Mouse (Mus musculus): ENCODE measurements at regions not wholly inside any gene's neighbourhood (a gene's known extent, or its start where the extent isn't known, plus 50 kb on each side); places are given as distances from the start of the nearest gene placed in this dataset.
"Not testable (repeated sequence)": the region's sequence is repeated elsewhere in the genome, so short reads cannot be mapped to it uniquely, and the experiment has no call there.

DNA sequence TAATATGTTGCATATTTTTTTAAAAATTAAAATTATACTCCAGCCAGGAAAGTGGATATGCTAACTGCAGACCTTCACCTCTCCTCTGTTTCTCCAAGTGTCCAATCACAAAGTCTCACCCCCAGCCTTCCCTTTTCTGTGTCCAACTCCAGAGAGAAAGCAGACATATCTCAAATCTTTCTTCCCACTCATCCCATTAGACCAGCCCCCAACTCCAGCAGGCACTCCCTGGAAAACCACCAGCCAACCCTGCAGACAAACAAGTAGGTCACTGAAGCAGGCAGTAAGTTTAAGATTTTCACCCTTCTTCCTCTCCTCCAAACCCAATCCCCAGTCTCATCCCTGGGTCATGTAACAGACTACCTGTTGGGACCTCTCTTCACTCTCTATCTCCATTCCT, 94.2 kb upstream of the Ptgfr start:
- no peak for DNase-seq (ENCODE audit: low spot score in 2 of 2)

DNA sequence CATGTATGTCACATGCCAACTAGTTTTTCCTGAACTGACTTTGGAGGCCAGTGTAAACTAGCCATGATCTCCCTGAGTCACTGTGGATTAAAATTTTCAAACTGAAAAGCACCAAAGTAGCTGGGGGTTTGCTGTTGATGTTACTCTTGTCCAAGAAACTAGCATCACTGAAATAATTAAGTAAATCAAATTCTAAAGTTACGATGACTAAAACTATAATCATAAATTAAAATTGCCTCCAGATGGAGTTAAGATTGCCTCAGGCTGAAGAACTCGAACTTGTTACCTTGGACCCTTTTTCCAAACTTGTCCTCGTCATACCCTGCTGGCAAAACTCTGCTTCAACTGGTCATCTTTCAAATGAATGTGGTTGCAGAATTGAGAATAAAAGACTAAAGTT, 93.7 kb upstream of the Ptgfr start:
- no peak for DNase-seq (ENCODE audit: low spot score in 2 of 2)

DNA sequence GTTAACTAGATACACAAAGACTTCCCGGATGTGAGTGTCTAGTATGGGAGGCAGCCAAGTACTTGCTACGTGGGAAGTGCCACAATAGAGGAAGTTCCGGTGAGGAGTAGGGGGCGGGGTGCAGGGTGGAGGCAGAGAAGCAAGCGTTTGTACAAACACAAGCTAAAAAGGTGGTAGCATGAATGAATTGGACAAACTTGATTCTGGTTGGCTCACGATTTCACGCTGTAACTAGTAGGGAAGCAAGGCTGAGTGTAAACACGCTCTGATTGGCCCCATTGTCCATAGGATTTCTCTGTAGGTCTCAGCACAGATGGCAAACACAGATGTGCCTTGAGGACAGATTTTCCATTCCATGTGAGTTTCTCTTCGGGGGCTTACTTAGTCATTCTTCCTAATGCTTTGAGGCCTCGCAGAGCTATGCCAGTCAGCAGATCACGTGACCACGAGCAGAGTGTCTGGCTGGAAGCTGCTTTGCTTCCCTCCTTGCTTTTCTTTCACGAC, 76.6 kb upstream of the Ptgfr start:
- DNase-seq (ENCODE audit: low spot score in 2 of 2), result peak in 1 of 2 experiments; percentile 21

DNA sequence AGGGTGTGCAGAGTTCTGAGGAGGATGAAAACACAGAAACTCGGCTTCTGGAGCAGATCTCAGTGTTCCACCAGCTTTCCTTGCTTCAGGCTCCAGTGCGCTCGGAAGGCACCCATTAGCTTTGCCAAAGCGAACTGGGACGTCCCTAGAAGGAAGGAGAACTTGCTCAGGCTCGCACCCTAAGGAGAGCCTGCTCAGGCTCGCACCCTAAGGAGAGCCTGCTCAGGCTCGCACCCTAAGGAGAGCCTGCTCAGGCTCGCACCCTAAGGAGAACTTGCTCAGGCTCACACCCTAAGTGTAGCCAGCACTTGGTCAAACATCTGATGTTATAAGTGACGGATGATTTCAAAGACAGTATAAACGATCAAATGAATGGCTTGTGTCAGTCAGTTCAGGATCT, 74.9 kb upstream of the Ptgfr start:
- not testable (repeated sequence) for DNase-seq (ENCODE audit: low spot score in 2 of 2)

DNA sequence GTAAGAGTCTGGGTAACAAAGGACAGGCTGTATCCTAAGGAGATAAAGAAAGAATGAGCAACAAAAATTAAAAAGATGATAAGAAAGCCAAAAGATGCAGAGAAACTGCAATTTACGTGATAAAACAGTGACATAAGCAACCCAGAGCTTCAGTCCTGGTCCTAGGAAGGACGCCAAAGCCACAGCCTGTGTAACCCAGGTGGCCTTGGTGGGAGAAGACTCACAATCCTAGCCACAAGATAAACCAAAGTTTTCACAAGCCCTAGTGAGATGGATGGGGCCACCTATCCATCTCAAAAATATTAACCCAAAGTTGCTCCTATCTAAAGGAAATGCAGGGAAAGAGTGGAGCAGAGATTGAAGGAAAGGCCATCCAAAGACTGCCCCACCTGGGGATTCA, 73.4 kb upstream of the Ptgfr start:
- no peak for DNase-seq (ENCODE audit: low spot score in 2 of 2)

DNA sequence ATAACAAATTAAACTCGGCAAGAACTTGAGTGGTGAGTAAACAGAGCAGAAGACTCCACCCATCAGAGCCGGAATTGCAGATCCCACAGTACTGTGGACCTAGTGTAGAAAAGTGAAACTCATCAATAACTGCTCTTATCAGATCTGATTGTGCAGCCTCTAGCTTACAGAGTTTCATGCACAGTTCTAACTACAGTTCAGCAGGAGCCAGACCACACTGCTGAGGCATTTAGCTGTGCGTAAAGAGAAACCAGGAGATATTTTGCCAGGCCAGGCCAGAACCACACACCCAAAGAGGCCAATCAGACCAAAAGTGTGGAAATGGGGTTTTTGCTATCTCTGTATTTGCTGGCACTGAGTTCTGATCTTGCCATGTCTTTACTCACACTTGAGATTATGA, 71.9 kb upstream of the Ptgfr start:
- no peak for DNase-seq (ENCODE audit: low spot score in 2 of 2)

DNA sequence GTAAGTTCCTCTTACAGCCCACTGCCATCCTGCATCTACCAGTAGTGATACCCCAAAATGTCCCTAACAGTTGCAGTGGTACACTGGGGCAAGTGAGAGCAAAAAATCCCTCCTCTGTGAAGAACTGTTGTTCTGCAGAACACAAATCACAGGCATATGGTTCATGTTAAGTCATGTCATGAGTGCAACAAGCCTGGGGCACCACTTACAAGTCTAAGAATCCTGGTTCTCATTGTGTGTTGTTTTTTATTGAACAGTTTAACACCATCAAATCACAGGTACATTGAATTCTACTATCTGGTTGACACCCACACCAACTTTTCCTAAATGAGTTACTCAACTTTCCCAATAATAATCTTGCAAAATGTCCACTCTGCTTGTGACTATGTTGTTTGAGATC, 71.5 kb upstream of the Ptgfr start:
- no peak for DNase-seq (ENCODE audit: low spot score in 2 of 2)

DNA sequence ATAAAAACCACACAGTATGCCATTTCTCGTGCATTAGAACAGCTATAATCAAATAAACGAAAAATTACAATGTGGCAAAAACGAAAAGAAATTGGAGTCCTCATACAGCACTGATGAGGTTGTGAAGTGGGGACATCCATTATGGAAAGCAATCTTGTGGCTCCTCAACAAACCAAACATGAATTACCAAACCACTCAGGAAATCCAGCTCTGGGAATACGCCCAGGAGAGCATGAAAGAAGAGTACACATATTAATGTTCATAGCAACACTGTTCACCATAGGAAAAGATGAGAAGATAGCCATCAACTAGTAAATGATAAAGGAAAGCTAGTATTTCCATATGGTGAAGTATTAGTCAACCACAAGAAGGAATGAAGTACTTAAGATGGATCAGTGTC, 68.3 kb upstream of the Ptgfr start:
- DNase-seq (ENCODE audit: low spot score in 2 of 2), result no peak

DNA sequence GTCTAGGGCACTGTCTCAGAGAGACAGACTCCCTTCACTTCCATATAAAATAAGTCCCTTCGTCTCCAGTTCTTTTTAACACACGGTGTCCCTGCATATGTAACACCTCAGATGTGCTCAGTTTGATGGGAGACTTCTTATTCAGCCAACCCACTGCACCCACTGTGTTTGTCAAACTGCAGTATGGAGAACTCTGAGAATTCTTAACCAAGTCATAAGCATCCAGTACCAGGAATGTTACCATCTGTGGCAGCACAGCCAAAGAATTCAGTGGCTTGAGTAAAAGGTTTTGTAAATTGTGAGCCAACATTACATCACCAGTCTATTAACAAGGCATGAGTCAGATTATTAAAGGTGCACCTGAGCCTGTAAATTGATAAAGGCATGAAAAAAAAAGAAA, 65.7 kb upstream of the Ptgfr start:
- DNase-seq (ENCODE audit: low spot score in 2 of 2), result no peak

DNA sequence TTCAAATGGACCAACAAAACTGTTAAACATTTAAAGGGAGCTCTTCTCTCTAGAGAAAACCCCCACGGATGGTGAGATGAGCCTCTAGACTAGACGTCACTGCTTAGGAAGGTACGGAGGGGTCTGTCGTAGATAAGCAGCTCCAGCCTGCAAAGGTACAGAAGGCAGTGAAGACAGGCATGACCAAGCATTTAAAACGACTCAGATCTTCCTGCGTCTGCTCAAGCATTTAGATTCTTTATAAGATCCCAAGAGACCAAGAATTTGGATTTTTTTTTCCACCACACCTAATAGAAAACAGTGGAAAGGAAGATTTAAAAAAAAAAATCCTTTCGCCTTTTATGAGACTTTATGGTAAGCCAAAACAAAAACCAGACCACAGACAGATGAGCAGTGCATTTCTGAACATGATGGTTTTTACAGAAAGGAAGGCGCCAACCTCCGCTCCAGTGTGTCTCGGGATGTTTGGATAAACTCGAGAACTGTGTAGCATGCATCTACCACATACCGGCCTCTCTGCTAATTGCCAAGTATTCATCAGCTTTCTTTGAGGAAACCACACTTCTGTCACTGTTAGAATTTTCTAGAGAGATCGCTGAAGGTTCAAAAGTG, 64.9 kb upstream of the Ptgfr start:
- DNase-seq (ENCODE audit: low spot score in 2 of 2), result no peak

DNA sequence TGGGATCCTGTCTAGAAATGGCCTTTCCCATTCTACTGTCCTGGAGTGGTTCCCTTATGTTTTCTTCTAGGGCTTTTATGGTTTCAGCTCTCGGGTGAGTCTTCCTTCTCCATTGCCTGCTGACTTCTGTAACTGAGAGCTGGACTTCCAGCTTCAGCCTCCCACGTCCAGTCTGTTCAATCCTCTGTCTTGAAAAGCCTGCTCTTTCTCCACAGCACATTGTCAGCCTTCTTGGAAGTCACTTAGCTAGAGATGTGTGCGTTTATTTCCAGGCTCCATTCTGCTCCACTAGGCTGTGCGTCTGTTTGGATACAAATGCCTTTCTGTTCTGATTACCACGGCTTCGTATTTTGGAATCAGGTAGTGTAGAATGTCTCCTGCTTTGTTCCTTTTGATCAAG, 62.2 kb upstream of the Ptgfr start:
- no peak for DNase-seq (ENCODE audit: low spot score in 2 of 2)

DNA sequence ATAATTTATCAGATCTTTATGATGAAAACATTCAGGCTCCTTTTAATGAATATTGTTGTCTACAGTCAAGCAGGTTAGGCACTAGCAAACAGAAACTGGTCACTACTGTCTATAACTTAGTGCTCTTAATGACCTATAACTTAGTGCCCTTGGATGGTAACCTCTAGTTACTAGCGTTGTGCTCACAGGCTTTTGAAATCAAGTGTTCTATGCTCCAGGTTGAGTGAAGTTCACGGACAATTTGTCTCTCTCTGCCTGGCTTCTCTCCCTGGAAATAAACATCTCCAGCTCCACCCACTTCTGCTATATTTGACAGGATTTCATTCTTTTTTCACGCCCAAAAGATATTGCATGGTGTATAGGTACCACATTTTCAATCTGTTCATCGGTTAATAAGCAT, 61.7 kb upstream of the Ptgfr start:
- no peak for DNase-seq (ENCODE audit: low spot score in 2 of 2)

DNA sequence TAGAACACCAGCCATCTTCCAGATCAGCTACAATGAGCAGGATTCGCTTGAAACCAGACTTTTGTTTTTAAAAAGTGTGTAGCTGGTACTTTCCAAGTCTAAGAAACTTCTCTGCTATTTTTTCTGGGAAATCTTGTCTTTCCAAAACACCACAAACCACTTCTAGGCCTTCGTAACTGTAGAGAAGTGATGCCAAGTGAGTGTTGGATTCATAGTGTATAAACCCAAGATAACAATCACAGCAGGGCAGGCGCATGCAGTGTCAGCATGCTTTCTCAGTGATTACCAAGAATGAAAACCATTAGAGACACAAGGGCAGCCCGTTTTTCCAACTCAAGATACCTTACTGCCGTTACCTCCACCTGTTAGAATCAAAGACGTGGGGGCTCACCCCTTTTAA, 58.9 kb upstream of the Ptgfr start:
- DNase-seq (ENCODE audit: low spot score in 2 of 2), result no peak

DNA sequence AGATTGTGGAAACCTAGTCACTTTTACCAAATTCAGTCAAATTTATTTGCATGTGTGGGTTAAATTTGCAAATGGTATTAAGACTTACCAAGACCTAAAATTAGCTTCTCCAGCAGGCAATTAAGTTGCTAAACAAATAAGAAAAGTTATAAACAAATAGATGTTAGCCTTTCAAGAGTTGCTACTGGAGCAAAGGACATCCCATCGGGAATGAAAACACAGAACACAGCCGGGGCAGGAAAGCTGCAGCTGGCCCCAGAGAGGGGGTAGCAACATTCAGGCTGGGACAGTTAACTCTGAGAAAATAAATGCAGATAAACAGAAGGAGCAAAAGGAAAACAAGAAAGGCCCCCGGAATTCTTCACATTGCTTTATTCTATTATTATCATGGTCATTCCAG, 57.3 kb upstream of the Ptgfr start:
- DNase-seq (ENCODE audit: low spot score in 2 of 2), result no peak

DNA sequence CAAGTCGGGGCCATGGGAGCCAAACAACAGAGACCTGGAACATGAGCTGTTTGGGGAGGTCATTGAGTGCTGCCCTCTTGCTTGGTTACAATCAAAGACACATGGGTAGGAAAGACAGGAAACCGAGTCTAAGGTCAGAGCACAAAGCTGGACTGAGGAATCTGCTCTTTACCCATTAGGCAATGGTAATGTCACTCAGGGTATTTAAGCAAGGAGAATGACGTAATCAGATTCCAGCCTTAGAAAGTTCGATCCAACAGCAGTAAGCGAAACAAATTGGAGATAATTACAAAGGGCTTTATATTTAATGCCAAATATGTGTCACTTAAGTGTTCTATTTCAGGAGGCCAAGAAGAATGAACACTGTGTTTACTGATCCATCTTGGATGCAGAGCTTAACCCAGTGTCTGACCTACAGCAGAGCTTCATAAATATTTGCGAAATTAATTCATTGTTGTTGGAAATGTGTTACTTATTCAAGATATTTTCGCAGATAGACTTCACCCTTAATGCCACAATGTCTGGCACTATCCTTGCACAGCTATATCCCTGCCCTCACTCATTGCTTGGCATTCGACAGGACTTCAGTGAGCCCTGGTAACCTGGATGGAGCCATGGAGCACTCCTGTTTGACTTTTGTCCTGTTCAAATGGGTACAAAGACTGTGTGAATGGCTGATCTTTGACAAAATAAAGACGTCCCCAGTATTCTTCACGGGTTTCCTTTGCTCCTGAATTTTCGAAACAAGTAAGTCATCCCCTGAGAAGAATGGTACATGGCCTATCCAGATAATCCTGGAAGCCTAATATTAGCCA, 56.2 kb upstream of the Ptgfr start:
- DNase-seq (ENCODE audit: low spot score in 2 of 2), result no peak

DNA sequence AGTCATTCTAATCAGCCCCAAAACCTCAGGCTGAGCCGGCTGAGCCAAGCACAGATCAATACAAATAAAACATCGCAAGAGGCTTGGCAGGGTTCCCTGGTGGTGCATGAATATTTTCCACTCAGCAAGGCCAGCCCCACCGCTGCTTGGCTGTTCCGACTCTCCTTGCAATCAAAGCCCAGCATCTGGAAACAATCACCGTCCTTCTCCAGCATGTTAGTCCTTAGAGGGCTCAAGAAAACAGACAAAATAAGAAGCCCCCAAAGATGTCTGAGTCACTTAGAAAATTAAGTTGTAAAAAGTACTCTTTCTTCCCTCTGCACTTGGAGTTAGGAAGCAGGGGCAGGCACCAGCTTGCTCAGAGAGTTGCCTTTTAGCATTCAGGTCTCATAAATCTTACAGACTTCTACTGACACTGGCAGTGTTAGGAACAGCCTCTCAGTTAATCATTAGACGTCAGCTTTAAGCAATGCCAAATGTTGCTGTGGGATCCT, 54.4 kb upstream of the Ptgfr start:
- DNase-seq (ENCODE audit: low spot score in 2 of 2), result peak in 1 of 2 experiments; percentile 28

DNA sequence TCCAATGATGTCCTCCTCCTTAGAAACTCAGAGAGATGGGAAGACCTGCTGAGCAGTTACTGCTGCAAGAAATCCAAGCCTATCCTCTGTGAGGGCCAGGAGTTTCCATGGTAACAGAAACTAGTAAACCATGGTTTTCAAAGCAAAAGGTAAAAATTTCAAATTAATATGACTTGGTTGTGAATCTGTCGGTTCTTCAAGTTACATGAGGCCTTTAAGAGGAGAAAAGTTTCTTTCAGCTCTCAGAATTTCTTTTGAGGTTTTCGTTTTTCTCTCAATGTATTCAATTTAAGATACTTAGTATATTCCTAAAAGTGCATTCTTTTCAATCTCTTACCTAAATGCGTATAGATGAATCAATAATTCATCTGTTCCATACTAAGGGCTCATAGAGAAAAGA, 53.9 kb upstream of the Ptgfr start:
- no peak for DNase-seq (ENCODE audit: low spot score in 2 of 2)

DNA sequence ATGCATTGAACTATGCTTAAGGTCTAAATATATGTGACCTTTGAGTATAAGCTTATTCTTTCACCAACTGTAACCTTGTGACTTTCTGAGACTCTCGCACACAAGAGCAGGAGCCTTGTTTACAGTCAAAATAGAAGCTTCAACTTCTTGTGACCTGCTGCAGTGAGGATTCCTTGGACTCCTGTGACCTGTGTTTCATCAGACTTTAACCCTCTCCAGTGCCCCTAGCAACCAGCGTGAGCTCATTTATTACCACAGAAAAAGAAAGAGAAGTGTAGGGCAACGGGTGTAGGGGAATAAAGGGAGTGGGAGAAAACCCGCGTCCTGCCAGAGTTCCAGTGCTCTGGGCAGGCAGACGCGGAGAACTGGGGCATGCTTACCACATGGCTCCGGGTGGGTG, 52.3 kb upstream of the Ptgfr start:
- DNase-seq (ENCODE audit: low spot score in 2 of 2), result no peak

Data from left cerebral cortex, adult 8-10 months (tissue).